Mouse (Mus musculus) liver, postnatal 0 days (tissue): ENCODE data around the gene Afdn. TPM values are rescaled to one million over a fixed set of nuclear protein-coding genes. Genes with fewer than 3 reads are reported as not detected.

Experiments used
- ATAC-seq: fragments of 200-750 bp; cut with Nextera tagmentation; 2 replicates; pipeline ENCODE4 v1.8.0; 2017; ENCODE audit warnings: mild to moderate bottlenecking, moderate library complexity
- DNase-seq: peaks from one replicate; pipeline ENCODE4 v3.0.0-alpha.2; 2016
- H3K27ac ChIP-seq: fragments of 300-500 bp; sonication (generic); 2 replicates; pipeline ENCODE4 v1.5.1; 2014; ENCODE audit warnings: antibody characterized with exemption, moderate library complexity, mild to moderate bottlenecking, low read depth
- H3K27me3 ChIP-seq: fragments of 300-500 bp; sonication (generic); 2 replicates; pipeline ENCODE4 v1.6.1; 2014; ENCODE audit warnings: low read length, control low read depth, mixed read lengths; ENCODE audit not compliant: insufficient read depth
- H3K36me3 ChIP-seq: fragments of 300-500 bp; sonication (generic); replicated peaks from 2 replicates; pipeline ENCODE4 v1.6.1; 2014; ENCODE audit warnings: mild to moderate bottlenecking, control low read depth, low read length, moderate library complexity, mixed read lengths; ENCODE audit not compliant: insufficient read depth
- H3K4me1 ChIP-seq: fragments of 300-500 bp; sonication (generic); 2 replicates; pipeline ENCODE4 v1.6.1; 2014; ENCODE audit warnings: antibody characterized with exemption, mild to moderate bottlenecking, control low read depth; ENCODE audit not compliant: insufficient read depth
- H3K4me2 ChIP-seq: fragments of 300-500 bp; sonication (generic); 2 replicates; pipeline ENCODE4 v1.6.1; 2014; ENCODE audit warnings: low read depth, mild to moderate bottlenecking, low read length, moderate library complexity, mixed read lengths
- H3K4me3 ChIP-seq: fragments of 300-500 bp; sonication (generic); 2 replicates; pipeline ENCODE4 v1.5.1; 2014; ENCODE audit warnings: low read depth, low read length
- H3K9ac ChIP-seq: fragments of 300-500 bp; sonication (generic); replicated peaks from 2 replicates; pipeline ENCODE4 v1.6.1; 2014; ENCODE audit warnings: mild to moderate bottlenecking, moderate library complexity
- H3K9me3 ChIP-seq: fragments of 300-500 bp; sonication (generic); 2 replicates; pipeline ENCODE4 v1.6.1; 2016; ENCODE audit warnings: mild to moderate bottlenecking, control low read depth, low read length, mixed read lengths
- CTCF ChIP-seq: sonication (generic); IDR thresholded peaks from 2 replicates; pipeline ENCODE4 v1.5.1; 2016; ENCODE audit warnings: antibody characterized with exemption, low read depth
- EP300 ChIP-seq: IDR thresholded peaks from 2 replicates; pipeline ENCODE4 v1.6.1; 2016; ENCODE audit warnings: antibody characterized with exemption, low read depth, mild to moderate bottlenecking
- WGBS: fragments of 180-500 bp; shearing (Covaris S2); extraction: QIAGEN DNeasy Blood & Tissue Kit; methylation state at CpG from one replicate; pipeline ENCODE4 v1.1.7; 2014; ENCODE audit not compliant: insufficient replicate concordance; 5-methylcytosine and 5-hydroxymethylcytosine counted together
- polyA plus RNA-seq: library from polyadenylated mRNA; unstranded; fragments of >200 nt; fragmentation: Nextera tagmentation; extraction: Ambion mirVana; gene quantifications from 2 replicates; pipeline ENCODE4 v1.2.1, GENCODE M21; 2015

The Afdn gene
- polyA plus RNA-seq, 1 experiment from 2014 or later, result 20.6 TPM

DNA sequence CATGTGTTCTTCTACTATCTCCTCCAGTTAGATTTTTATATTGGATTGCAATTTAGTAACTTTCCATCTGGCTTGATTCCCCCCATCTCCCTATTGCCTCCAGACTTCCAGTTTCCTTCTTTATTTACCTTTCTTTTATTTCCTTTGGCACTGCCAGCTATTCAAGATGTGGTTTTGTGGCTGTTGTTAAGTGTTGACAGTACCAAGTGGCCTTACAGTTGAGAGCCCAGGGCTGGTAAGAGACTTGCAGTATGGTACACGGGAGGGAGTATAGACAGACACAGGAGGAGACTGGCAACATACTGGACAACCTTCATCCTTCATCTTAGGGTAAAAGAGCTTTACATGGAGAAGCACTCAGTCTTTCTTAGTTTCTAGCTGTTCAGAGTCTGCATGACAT, 119.4 kb downstream of the Afdn start:
- peaks cover 6% of the 10 kb centered on the region; the same call in 1 of the 2 replicates for H3K36me3 ChIP-seq
- no peaks in the 10 kb centered on the region for H3K9me3 ChIP-seq
- no peak overlapping the region for H3K27ac ChIP-seq
- TF ChIP-seq EP300 (no peak), CTCF (no peak)
- no peak for ATAC-seq
- no peak overlapping the region for H3K4me2 ChIP-seq
- H3K4me1 ChIP-seq, result no peaks in the 10 kb centered on the region
- H3K9ac ChIP-seq, result no peak overlapping the region
- DNase-seq, result no peak
- H3K27me3 ChIP-seq, result no peaks in the 10 kb centered on the region
- WGBS, result 68% methylated on average over 1 of the region's 1 CpGs
- H3K4me3 ChIP-seq, result no peak overlapping the region

- whole genome bisulfite sequencing, result 81% methylated on average over 5 of the region's 5 CpGs
- no peak overlapping the region for H3K27ac ChIP-seq
- ATAC-seq (no peak), DNase-seq (no peak)
- H3K9me3 ChIP-seq, result no peaks in the 10 kb centered on the region
- peaks cover 12% of the 10 kb centered on the region; the same call in 1 of the 2 replicates for H3K36me3 ChIP-seq
- no peaks in the 10 kb centered on the region for H3K27me3 ChIP-seq
- no peak overlapping the region for H3K4me3 ChIP-seq
- H3K9ac ChIP-seq, result no peak overlapping the region
- TF ChIP-seq EP300 (no peak), CTCF (no peak)
- H3K4me2 ChIP-seq, result no peak overlapping the region
- H3K4me1 ChIP-seq, result no peaks in the 10 kb centered on the region
Observed at GRCm38 (mm10) chr17:13883540-13883939, 123.2 kb downstream of the Afdn start.

GRCm38 (mm10) chr17:13889818-13890434, 129.6 kb downstream of the Afdn start:
- 75% methylated on average over 7 of the region's 7 CpGs for WGBS
- no peak for TF ChIP-seq EP300
- no peak for TF ChIP-seq CTCF

GRCm38 (mm10) chr17:13890932-13891331, 130.6 kb downstream of the Afdn start:
- no peak overlapping the region for H3K4me2 ChIP-seq
- H3K4me1 ChIP-seq, result no peaks in the 10 kb centered on the region
- H3K36me3 ChIP-seq, result 0 out of 2 replicates have a peak, but pooled peaks cover 4% of the 10 kb centered on the region
- 58% methylated on average over 1 of the region's 1 CpGs for WGBS
- no peak overlapping the region for H3K4me3 ChIP-seq
- no peak for ATAC-seq
- TF ChIP-seq CTCF, result no peak
- TF ChIP-seq EP300, result no peak
- no peaks in the 10 kb centered on the region for H3K9me3 ChIP-seq
- no peak for DNase-seq
- H3K27ac ChIP-seq, result no peak overlapping the region
- H3K27me3 ChIP-seq, result no peaks in the 10 kb centered on the region
- no peak overlapping the region for H3K9ac ChIP-seq

More at GRCm38 (mm10) chr17:13889818-13890434, 129.6 kb downstream of the Afdn start:
- no peak for DNase-seq
- no peaks in the 10 kb centered on the region for H3K27me3 ChIP-seq
- no peaks in the 10 kb centered on the region for H3K4me1 ChIP-seq
- no peaks in the 10 kb centered on the region for H3K9me3 ChIP-seq
- no peak overlapping the region for H3K4me2 ChIP-seq
- 0 out of 2 replicates have a peak, but pooled peaks cover 6% of the 10 kb centered on the region for H3K36me3 ChIP-seq
- H3K9ac ChIP-seq, result no peak overlapping the region
- H3K27ac ChIP-seq, result no peak overlapping the region
- no peak overlapping the region for H3K4me3 ChIP-seq
- ATAC-seq, result no peak

GRCm38 (mm10) chr17:13898838-13899237, 138.5 kb downstream of the Afdn start:
- 86% methylated on average over 17 of the region's 17 CpGs for WGBS
- ATAC-seq, result no peak
- TF ChIP-seq CTCF (no peak), EP300 (no peak)

GRCm38 (mm10) chr17:13899241-13899640, 138.9 kb downstream of the Afdn start:
- Histone ChIP-seq H3K4me1 (no peaks in the 10 kb centered on the region), H3K27me3 (no peaks in the 10 kb centered on the region), H3K9me3 (no peaks in the 10 kb centered on the region), H3K9ac (no peak overlapping the region), H3K4me2 (no peak overlapping the region), H3K27ac (no peak overlapping the region), H3K36me3 (0 out of 2 replicates have a peak, but pooled peaks cover 3% of the 10 kb centered on the region), H3K4me3 (no peak overlapping the region)
- TF ChIP-seq EP300 (no peak), CTCF (no peak)
- ATAC-seq (no peak), DNase-seq (no peak)
- 79% methylated on average over 7 of the region's 7 CpGs for WGBS

More at GRCm38 (mm10) chr17:13898838-13899237, 138.5 kb downstream of the Afdn start:
- Histone ChIP-seq H3K4me3 (no peak overlapping the region), H3K9me3 (no peaks in the 10 kb centered on the region), H3K27ac (no peak overlapping the region), H3K9ac (no peak overlapping the region), H3K4me2 (no peak overlapping the region), H3K27me3 (no peaks in the 10 kb centered on the region), H3K4me1 (no peaks in the 10 kb centered on the region), H3K36me3 (0 out of 2 replicates have a peak, but pooled peaks cover 3% of the 10 kb centered on the region)
- no peak for DNase-seq
